Comparison of ENCODE assay signal across 11 mouse cellular contexts in the genomic region with DNA sequence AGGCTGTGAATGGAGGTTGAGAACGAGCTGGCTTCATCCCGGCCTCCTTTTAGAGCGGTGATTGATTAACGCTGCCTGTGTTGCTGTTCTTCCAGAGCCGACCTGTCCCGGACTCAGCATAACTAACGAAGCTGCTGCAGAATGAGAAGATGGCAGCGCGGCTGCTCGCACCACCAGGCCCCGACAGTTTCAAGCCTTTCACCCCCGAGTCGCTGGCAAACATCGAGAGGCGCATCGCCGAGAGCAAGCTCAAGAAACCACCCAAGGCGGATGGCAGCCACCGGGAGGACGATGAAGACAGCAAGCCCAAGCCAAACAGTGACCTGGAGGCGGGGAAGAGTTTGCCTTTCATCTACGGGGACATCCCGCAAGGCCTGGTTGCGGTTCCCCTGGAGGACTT.
DNase-seq lines count a peak whose midpoint lies in the region; ATAC-seq and TF ChIP-seq lines count a peak whose summit lies in the region.
"Had no signal": no experiment of that assay in that cellular context is flagged by ENCODE, and none has a peak within 500 bp of the region (broad histone marks: within the 10 kb centered on the region; RNA-seq: fewer than 3 reads in every experiment).

No protein-coding gene starts in this region.

- DNase-seq in forebrain, postnatal 0 days, result no peak
- no peak for DNase-seq in midbrain, embryonic 10.5 days (ENCODE audit: low spot score)
- DNase-seq in midbrain, postnatal 0 days (ENCODE audit: low spot score), result no peak
- peak; percentile 28 for DNase-seq in kidney, postnatal 10 days
- no peak for DNase-seq in layer of hippocampus, adult 9-10 months (ENCODE audit: low spot score)
- no peak for DNase-seq in frontal cortex, postnatal 25 days (ENCODE audit: low spot score in 2 of 2)
- DNase-seq: B cell, adult 2 months; cerebellum, adult 11-12 months; lung, adult 2 months had no signal

- TF ChIP-seq CTCF in forebrain, postnatal 0 days (IDR thresholded peaks at IDR 0.05; ENCODE audit: low read depth), result no peak
- no peak for TF ChIP-seq CTCF in midbrain, postnatal 0 days (IDR thresholded peaks at IDR 0.05)

- H3K9ac ChIP-seq in forebrain, embryonic 13.5 days, result peak overlapping the region; percentile 14; the same call in 1 of the 2 replicates
- no peak overlapping the region for H3K9ac ChIP-seq in forebrain, postnatal 0 days
- no peak overlapping the region for H3K9ac ChIP-seq in midbrain, postnatal 0 days (replicated peaks; ENCODE audit: low read length, poor library complexity, severe bottlenecking)
- 0 out of 2 replicates have a peak overlapping the region, but pooled peaks have one; percentile 17 for H3K9ac ChIP-seq in neural tube, embryonic 15.5 days (replicated peaks)

- no peaks in the 10 kb centered on the region for H3K9me3 ChIP-seq in forebrain, embryonic 13.5 days (replicated peaks)
- H3K9me3 ChIP-seq in forebrain, postnatal 0 days (ENCODE audit: low read length), result no peaks in the 10 kb centered on the region
- H3K9me3 ChIP-seq in midbrain, embryonic 10.5 days (replicated peaks), result no peaks in the 10 kb centered on the region; the same call in 1 of the 2 replicates
- H3K9me3 ChIP-seq in midbrain, postnatal 0 days (ENCODE audit: low read length), result no peaks in the 10 kb centered on the region
- H3K9me3 ChIP-seq in neural tube, embryonic 15.5 days (replicated peaks), result no peaks in the 10 kb centered on the region

- peak overlapping the region; percentile 22; the same call in 1 of the 2 replicates for H3K4me2 ChIP-seq in forebrain, embryonic 13.5 days
- no peak overlapping the region for H3K4me2 ChIP-seq in forebrain, postnatal 0 days (ENCODE audit: low read depth)
- no peak overlapping the region for H3K4me2 ChIP-seq in midbrain, postnatal 0 days (ENCODE audit: low read depth, low read length, poor library complexity, severe bottlenecking)
- H3K4me2 ChIP-seq in neural tube, embryonic 15.5 days, result peak overlapping the region; percentile 36

- 65% methylated on average over 24 of the region's 24 CpGs for WGBS in forebrain, embryonic 13.5 days
- 63% methylated on average over 24 of the region's 24 CpGs for WGBS in forebrain, postnatal 0 days
- WGBS in midbrain, embryonic 10.5 days, result 75% methylated on average over 24 of the region's 24 CpGs
- 68% methylated on average over 24 of the region's 24 CpGs for WGBS in midbrain, postnatal 0 days
- WGBS in neural tube, embryonic 15.5 days, result 40% methylated on average over 24 of the region's 24 CpGs

- no peak overlapping the region for H3K4me3 ChIP-seq in forebrain, embryonic 13.5 days
- H3K4me3 ChIP-seq in forebrain, postnatal 0 days (ENCODE audit: low read depth, low read length), result no peak overlapping the region
- H3K4me3 ChIP-seq in midbrain, embryonic 10.5 days, result peak overlapping the region; percentile 23; the same call in 1 of the 2 replicates
- no peak overlapping the region for H3K4me3 ChIP-seq in midbrain, postnatal 0 days (ENCODE audit: low read depth, low read length)
- 0 out of 2 replicates have a peak overlapping the region, but pooled peaks have one; percentile 9 for H3K4me3 ChIP-seq in neural tube, embryonic 15.5 days (replicated peaks)

- peaks cover 10% of the 10 kb centered on the region for H3K4me1 ChIP-seq in forebrain, embryonic 13.5 days
- no peaks in the 10 kb centered on the region for H3K4me1 ChIP-seq in forebrain, postnatal 0 days (ENCODE audit: insufficient read depth)
- peaks cover 16% of the 10 kb centered on the region for H3K4me1 ChIP-seq in midbrain, embryonic 10.5 days
- no peaks in the 10 kb centered on the region for H3K4me1 ChIP-seq in midbrain, postnatal 0 days (ENCODE audit: insufficient read depth, low read length)
- H3K4me1 ChIP-seq in neural tube, embryonic 15.5 days, result peaks cover 31% of the 10 kb centered on the region

- H3K36me3 ChIP-seq in forebrain, embryonic 13.5 days (ENCODE audit: poor library complexity, severe bottlenecking), result peaks cover 12% of the 10 kb centered on the region
- peaks cover 18% of the 10 kb centered on the region for H3K36me3 ChIP-seq in forebrain, postnatal 0 days (ENCODE audit: insufficient read depth)
- peaks cover 27% of the 10 kb centered on the region for H3K36me3 ChIP-seq in midbrain, embryonic 10.5 days
- peaks cover 9% of the 10 kb centered on the region; the same call in 1 of the 2 replicates for H3K36me3 ChIP-seq in midbrain, postnatal 0 days (ENCODE audit: insufficient read depth, low read length)
- peaks cover 12% of the 10 kb centered on the region for H3K36me3 ChIP-seq in neural tube, embryonic 15.5 days

- ATAC-seq in forebrain, embryonic 13.5 days, result no peak
- ATAC-seq in forebrain, postnatal 0 days, result no peak
- no peak for ATAC-seq in midbrain, postnatal 0 days (ENCODE audit: low FRiP score)
- no peak for ATAC-seq in neural tube, embryonic 15.5 days (ENCODE audit: low FRiP score)

- H3K27ac ChIP-seq in forebrain, embryonic 13.5 days, result no peak overlapping the region
- H3K27ac ChIP-seq in forebrain, postnatal 0 days (ENCODE audit: low read depth, low read length), result no peak overlapping the region
- peak overlapping the region; percentile 55 for H3K27ac ChIP-seq in midbrain, embryonic 10.5 days (replicated peaks)
- H3K27ac ChIP-seq in midbrain, postnatal 0 days (ENCODE audit: low read depth, low read length), result no peak overlapping the region
- H3K27ac ChIP-seq in neural tube, embryonic 15.5 days (replicated peaks), result no peak overlapping the region

- H3K27me3 ChIP-seq in forebrain, embryonic 13.5 days, result no peaks in the 10 kb centered on the region
- no peaks in the 10 kb centered on the region for H3K27me3 ChIP-seq in forebrain, postnatal 0 days (ENCODE audit: insufficient read depth, low read length)
- no peaks in the 10 kb centered on the region for H3K27me3 ChIP-seq in midbrain, embryonic 10.5 days (ENCODE audit: low read depth, poor library complexity, severe bottlenecking)
- no peaks in the 10 kb centered on the region for H3K27me3 ChIP-seq in midbrain, postnatal 0 days (ENCODE audit: insufficient read depth, low read length)
- H3K27me3 ChIP-seq in neural tube, embryonic 15.5 days (replicated peaks), result no peaks in the 10 kb centered on the region

Comparison
In these comparisons a context has a peak if more than half of its experiments do, and no peak if none do; other contexts are left out.
1. H3K4me2 ChIP-seq: peak in forebrain, embryonic 13.5 days (single experiment) and neural tube, embryonic 15.5 days (single experiment); none in forebrain, postnatal 0 days (single experiment) and midbrain, postnatal 0 days (single experiment).
2. H3K4me3 ChIP-seq: peak in midbrain, embryonic 10.5 days (single experiment) and neural tube, embryonic 15.5 days (single experiment); none in forebrain, embryonic 13.5 days (single experiment), forebrain, postnatal 0 days (single experiment) and midbrain, postnatal 0 days (single experiment).
3. H3K9ac ChIP-seq: peak in forebrain, embryonic 13.5 days (single experiment) and neural tube, embryonic 15.5 days (single experiment); none in forebrain, postnatal 0 days (single experiment) and midbrain, postnatal 0 days (single experiment).